Mouse (Mus musculus): ENCODE data around the gene Bex2. TPM values are rescaled to one million over a fixed set of nuclear protein-coding genes. Genes with fewer than 3 reads are reported as not detected.
"Not testable (repeated sequence)": the region's sequence is repeated elsewhere in the genome, so short reads cannot be mapped to it uniquely, and the experiment has no call there.

Bex2 gene
- polyA plus RNA-seq, 1 experiment = 15.1 TPM

- no peaks in the 10 kb centered on the region for H3K79me2 ChIP-seq (ENCODE audit: control insufficient read depth, insufficient read depth)
- no peak for TF ChIP-seq MYOD1 (IDR thresholded peaks at IDR 0.05; ENCODE audit: control insufficient read depth, insufficient read length, low read depth)
- no peak overlapping the region for H3K4me3 ChIP-seq (ENCODE audit: insufficient read depth, poor library complexity, severe bottlenecking)
- H3K27me3 ChIP-seq (ENCODE audit: control insufficient read depth, insufficient read depth, insufficient read length) = no peaks in the 10 kb centered on the region
- H3ac ChIP-seq (ENCODE audit: control insufficient read depth, insufficient read length, low read depth) = no peak overlapping the region
- no peaks in the 10 kb centered on the region for H3K79me3 ChIP-seq (ENCODE audit: low read depth)
- no peaks in the 10 kb centered on the region for H3K36me3 ChIP-seq (ENCODE audit: control insufficient read depth, insufficient read depth)
These were observed 16.8 kb downstream of the Bex2 start for GRCm38 (mm10) chrX:136051219-136051618.

DNA sequence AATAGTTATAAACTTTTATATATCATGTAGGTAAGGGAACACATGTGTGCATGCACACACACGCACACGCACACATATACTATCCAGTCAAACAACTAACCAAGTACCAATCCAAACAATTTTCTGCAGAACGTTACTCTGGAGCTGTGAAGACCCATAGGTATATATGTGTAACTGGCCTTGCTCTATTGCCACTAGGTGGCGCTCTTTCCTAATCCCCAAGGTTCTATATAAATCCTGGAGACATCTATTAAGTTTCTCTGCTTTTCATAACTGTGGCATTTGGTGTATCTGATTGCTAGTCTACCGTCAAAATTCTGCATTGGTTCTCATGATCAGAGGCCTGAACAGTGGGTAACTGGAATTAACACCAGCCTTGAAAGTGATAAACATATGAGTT is 20.5 kb downstream of the Bex2 start:
- Histone ChIP-seq H3ac (ENCODE audit: control insufficient read depth, insufficient read length, low read depth) (no peak overlapping the region), H3K4me3 (ENCODE audit: insufficient read depth, poor library complexity, severe bottlenecking) (no peak overlapping the region), H3K27me3 (ENCODE audit: control insufficient read depth, insufficient read depth, insufficient read length) (no peaks in the 10 kb centered on the region), H3K79me2 (ENCODE audit: control insufficient read depth, insufficient read depth) (no peaks in the 10 kb centered on the region), H3K36me3 (ENCODE audit: control insufficient read depth, insufficient read depth) (no peaks in the 10 kb centered on the region), H3K79me3 (ENCODE audit: low read depth) (no peaks in the 10 kb centered on the region)
- TF ChIP-seq MYOG (IDR thresholded peaks at IDR 0.05; ENCODE audit: control insufficient read depth, extremely low read depth, insufficient read length) (no peak), MYOD1 (IDR thresholded peaks at IDR 0.05; ENCODE audit: control insufficient read depth, insufficient read length, low read depth) (no peak), USF1 (IDR thresholded peaks at IDR 0.05; ENCODE audit: low read depth) (no peak), CTCF (IDR thresholded peaks at IDR 0.05; ENCODE audit: control insufficient read depth, insufficient read depth, insufficient read length) (no peak), FOSL1 (IDR thresholded peaks at IDR 0.05; ENCODE audit: insufficient read depth, low read length, poor library complexity, severe bottlenecking) (no peak), MAX (IDR thresholded peaks at IDR 0.05) (no peak), CEBPB (IDR thresholded peaks at IDR 0.05; ENCODE audit: low read depth) (no peak)

- no peaks in the 10 kb centered on the region for H3K36me3 ChIP-seq (ENCODE audit: control insufficient read depth, insufficient read depth)
- H3K79me2 ChIP-seq (ENCODE audit: control insufficient read depth, insufficient read depth) = no peaks in the 10 kb centered on the region
- H3K4me3 ChIP-seq (ENCODE audit: insufficient read depth, poor library complexity, severe bottlenecking) = no peak overlapping the region
- H3K79me3 ChIP-seq (ENCODE audit: low read depth) = no peaks in the 10 kb centered on the region
- no peak for TF ChIP-seq USF1 (IDR thresholded peaks at IDR 0.05; ENCODE audit: low read depth)
- TF ChIP-seq MYOD1 (IDR thresholded peaks at IDR 0.05; ENCODE audit: control insufficient read depth, insufficient read length, low read depth) = no peak
- no peak for TF ChIP-seq CEBPB (IDR thresholded peaks at IDR 0.05; ENCODE audit: low read depth)
- no peak for TF ChIP-seq CTCF (IDR thresholded peaks at IDR 0.05; ENCODE audit: control insufficient read depth, insufficient read depth, insufficient read length)
- no peak for TF ChIP-seq FOSL1 (IDR thresholded peaks at IDR 0.05; ENCODE audit: insufficient read depth, low read length, poor library complexity, severe bottlenecking)
- TF ChIP-seq MYOG (IDR thresholded peaks at IDR 0.05; ENCODE audit: control insufficient read depth, extremely low read depth, insufficient read length) = no peak
- TF ChIP-seq MAX (IDR thresholded peaks at IDR 0.05) = no peak
- H3ac ChIP-seq (ENCODE audit: control insufficient read depth, insufficient read length, low read depth) = no peak overlapping the region
- H3K27me3 ChIP-seq (ENCODE audit: control insufficient read depth, insufficient read depth, insufficient read length) = no peaks in the 10 kb centered on the region
These were observed 24.3 kb downstream of the Bex2 start for GRCm38 (mm10) chrX:136043726-136044125.

DNA sequence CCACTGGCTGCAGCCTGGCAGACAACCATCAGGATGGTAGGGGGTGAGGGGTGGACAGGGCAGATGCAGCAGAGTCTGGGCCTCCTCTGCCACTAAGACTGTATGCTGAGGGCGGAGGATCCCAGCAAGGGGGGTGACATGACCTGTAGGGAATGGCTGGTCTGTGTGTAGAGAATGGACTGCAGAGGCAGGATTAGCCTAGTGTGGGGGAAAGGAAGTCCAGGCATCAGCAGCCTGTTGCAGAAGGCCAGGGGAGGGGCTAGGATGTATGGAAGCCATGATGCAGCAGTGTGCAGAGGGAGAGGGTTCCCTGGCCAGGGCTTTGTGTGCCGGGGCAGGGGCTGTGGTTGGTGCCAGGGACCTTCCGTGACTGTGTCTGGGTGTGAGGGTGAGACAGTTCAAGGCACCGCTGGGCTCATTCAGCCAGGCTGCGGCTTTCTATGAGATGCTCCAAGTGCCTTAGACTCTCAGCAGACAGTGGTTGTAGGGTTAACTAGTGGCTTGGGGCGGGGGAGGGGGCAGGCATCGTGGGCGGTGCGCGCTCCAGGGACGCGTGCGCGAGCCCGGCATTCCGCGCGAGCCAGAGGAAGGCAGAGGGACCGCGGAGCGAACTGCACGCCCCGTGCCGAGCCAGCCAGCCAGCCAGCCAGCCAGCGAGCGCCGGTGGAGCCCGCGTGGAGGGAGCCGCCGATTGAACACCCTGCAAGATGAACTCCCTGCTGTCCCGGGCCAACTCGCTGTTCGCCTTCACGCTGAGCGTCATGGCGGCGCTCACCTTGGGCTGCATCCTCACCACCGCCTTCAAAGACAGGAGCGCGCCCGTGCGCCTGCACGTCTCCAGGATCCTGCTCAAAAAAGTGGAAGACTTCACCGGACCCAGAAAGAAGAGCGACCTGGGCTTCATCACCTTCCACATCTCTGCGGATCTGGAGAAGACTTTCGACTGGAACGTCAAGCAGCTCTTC is 35.0 kb downstream of the Bex2 start, which contains the start of gene Arxes1:
Arxes1 (plus strand) TSS at position 569 of the 965 bp plus-strand sequence.
- not testable (repeated sequence) for H3K79me3 ChIP-seq (ENCODE audit: low read depth); H3K36me3 ChIP-seq (ENCODE audit: control insufficient read depth, insufficient read depth); H3K27me3 ChIP-seq (ENCODE audit: control insufficient read depth, insufficient read depth, insufficient read length); H3K4me3 ChIP-seq (ENCODE audit: insufficient read depth, poor library complexity, severe bottlenecking); H3ac ChIP-seq (ENCODE audit: control insufficient read depth, insufficient read length, low read depth); H3K79me2 ChIP-seq (ENCODE audit: control insufficient read depth, insufficient read depth)

DNA sequence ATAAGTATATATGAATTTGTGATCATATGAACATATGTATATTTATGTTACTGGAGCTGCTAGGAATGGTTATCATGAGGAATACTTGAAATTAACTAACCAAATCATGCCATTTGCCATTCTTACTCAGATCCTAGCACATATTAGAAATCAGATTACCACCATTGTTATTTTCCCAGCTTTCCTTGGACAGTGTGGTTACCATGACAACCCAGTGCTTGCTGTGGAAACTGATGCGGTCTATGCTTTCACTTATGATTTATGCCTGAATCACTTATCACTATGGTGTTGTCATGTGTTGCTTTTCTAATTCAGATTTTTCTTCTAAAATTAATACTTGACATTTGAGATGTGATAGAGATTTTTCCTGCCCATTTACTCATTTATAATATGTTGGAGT is 37.7 kb downstream of the Bex2 start:
- Histone ChIP-seq H3K27me3 (ENCODE audit: control insufficient read depth, insufficient read depth, insufficient read length) (no peaks in the 10 kb centered on the region), H3K79me2 (ENCODE audit: control insufficient read depth, insufficient read depth) (no peaks in the 10 kb centered on the region), H3ac (ENCODE audit: control insufficient read depth, insufficient read length, low read depth) (no peak overlapping the region), H3K79me3 (ENCODE audit: low read depth) (no peaks in the 10 kb centered on the region), H3K4me3 (ENCODE audit: insufficient read depth, poor library complexity, severe bottlenecking) (no peak overlapping the region), H3K36me3 (ENCODE audit: control insufficient read depth, insufficient read depth) (no peaks in the 10 kb centered on the region)
- TF ChIP-seq CEBPB (IDR thresholded peaks at IDR 0.05; ENCODE audit: low read depth) = no peak
- no peak for TF ChIP-seq USF1 (IDR thresholded peaks at IDR 0.05; ENCODE audit: low read depth)
- TF ChIP-seq MYOG (IDR thresholded peaks at IDR 0.05; ENCODE audit: control insufficient read depth, extremely low read depth, insufficient read length) = no peak
- no peak for TF ChIP-seq FOSL1 (IDR thresholded peaks at IDR 0.05; ENCODE audit: insufficient read depth, low read length, poor library complexity, severe bottlenecking)
- no peak for TF ChIP-seq MAX (IDR thresholded peaks at IDR 0.05)
- TF ChIP-seq MYOD1 (IDR thresholded peaks at IDR 0.05; ENCODE audit: control insufficient read depth, insufficient read length, low read depth) = no peak
- TF ChIP-seq CTCF (IDR thresholded peaks at IDR 0.05; ENCODE audit: control insufficient read depth, insufficient read depth, insufficient read length) = no peak

Other genes starting within 250 kb of the Bex2 start
- not detected for gene Gprasp2, start 229.2 kb downstream of the Bex2 start, polyA plus RNA-seq (2012; fragmentation: generic; extraction: Trizol)
- gene Arxes2, start 74.4 kb downstream of the Bex2 start, polyA plus RNA-seq (2012; fragmentation: generic; extraction: Trizol) = 0.18 TPM
- not detected for gene Arxes1, start 34.9 kb downstream of the Bex2 start, polyA plus RNA-seq (2012; fragmentation: generic; extraction: Trizol)
- gene Nxf3, start 17.0 kb upstream of the Bex2 start, polyA plus RNA-seq (2012; fragmentation: generic; extraction: Trizol) = 21.8 TPM
- gene Bex4, start 70.8 kb upstream of the Bex2 start, polyA plus RNA-seq (2012; fragmentation: generic; extraction: Trizol) = not detected
- 58.1 TPM for gene Tceal8, start 104.1 kb upstream of the Bex2 start, polyA plus RNA-seq (2012; fragmentation: generic; extraction: Trizol)
- gene Tceal5, start 135.6 kb upstream of the Bex2 start, polyA plus RNA-seq (2012; fragmentation: generic; extraction: Trizol) = 0.05 TPM
- not detected for gene Tceal7, start 146.5 kb upstream of the Bex2 start, polyA plus RNA-seq (2012; fragmentation: generic; extraction: Trizol)
- gene Bex1, start 147.3 kb upstream of the Bex2 start, polyA plus RNA-seq (2012; fragmentation: generic; extraction: Trizol) = not detected
- 93.5 TPM for gene Tceal9, start 176.8 kb upstream of the Bex2 start, polyA plus RNA-seq (2012; fragmentation: generic; extraction: Trizol)
- 242 TPM for gene Bex3, start 202.0 kb upstream of the Bex2 start, polyA plus RNA-seq (2012; fragmentation: generic; extraction: Trizol)